Mouse (Mus musculus) heart, postnatal 4 days (tissue): ENCODE measurements around the gene Vmn1r165. TPM values are rescaled to one million over a fixed set of nuclear protein-coding genes. Genes with fewer than 3 reads are reported as not detected.
"Not testable (repeated sequence)": the region's sequence is repeated elsewhere in the genome, so short reads cannot be mapped to it uniquely, and the experiment has no call there.

Experiments used
- DNase-seq: peaks from one replicate; pipeline ENCODE4 v3.0.0; 2021
- total RNA-seq, 2 experiments: library from RNA; stranded (reverse); gene quantifications; 2 replicates each; pipeline ENCODE4 v1.2.3; 2021

The Vmn1r165 gene
- not detected for total RNA-seq

DNA sequence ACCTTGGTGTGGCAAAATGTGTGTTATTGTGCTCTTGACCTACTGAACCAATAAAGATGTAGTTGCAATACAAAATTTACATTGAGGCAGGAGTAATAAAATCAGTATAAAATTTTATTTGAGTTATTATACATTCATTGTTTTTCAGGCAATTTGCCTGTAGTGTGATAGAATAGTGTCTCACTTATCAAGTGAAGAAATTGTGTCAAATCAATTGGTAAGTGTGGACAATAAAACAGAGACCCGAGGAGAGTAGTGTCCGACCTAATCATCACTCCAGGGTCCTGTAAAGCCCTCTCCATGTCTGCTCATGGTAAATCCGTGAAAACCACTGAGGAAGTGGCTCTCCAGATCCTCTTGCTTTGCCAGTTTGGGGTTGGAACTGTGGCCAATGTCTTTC, at the start of gene Vmn1r165:
Gene Vmn1r165 (plus strand): TSS at position 301 of the 400 bp plus-strand sequence.
- DNase-seq: not testable (repeated sequence)

DNA sequence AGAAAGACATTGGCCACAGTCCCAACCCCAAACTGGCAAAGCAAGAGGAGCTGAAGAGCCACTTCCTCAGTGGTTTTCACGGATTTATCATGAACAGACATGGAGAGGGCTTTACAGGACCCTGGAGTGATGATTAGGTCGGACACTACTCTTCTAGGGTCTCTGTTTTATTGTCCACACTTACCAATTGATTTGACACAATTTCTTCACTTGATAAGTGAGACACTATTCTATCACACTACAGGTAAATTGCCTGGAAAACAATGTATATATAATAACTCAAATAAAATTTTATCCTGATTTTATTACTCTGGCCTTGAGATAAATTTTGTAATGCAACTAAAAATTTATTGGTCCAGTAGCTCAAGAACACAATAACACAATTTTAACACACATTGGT, 34.5 kb downstream of the Vmn1r165 start, which contains the start of gene Vmn1r166:
Gene Vmn1r166 (minus strand): TSS at position 101 of the 400 bp plus-strand sequence.
- not testable (repeated sequence) for DNase-seq

Other genes with a start within 250 kb of the Vmn1r165 start
- gene Gm4214, start 232.7 kb upstream of the Vmn1r165 start, total RNA-seq: not detected
- not detected for gene Gm4216, start 197.4 kb upstream of the Vmn1r165 start, total RNA-seq
- not detected for gene Vmn1r163, start 161.8 kb upstream of the Vmn1r165 start, total RNA-seq
- not detected for gene Gm8720, start 149.9 kb upstream of the Vmn1r165 start, total RNA-seq
- gene Gm10662, start 72.9 kb upstream of the Vmn1r165 start, total RNA-seq: not detected
- gene Vmn1r166, start 34.4 kb downstream of the Vmn1r165 start, total RNA-seq: not detected
- not detected for gene Gm6902, start 61.6 kb downstream of the Vmn1r165 start, total RNA-seq
- not detected for gene Nlrp4e, start 83.9 kb downstream of the Vmn1r165 start, total RNA-seq
- under 1 TPM in 1 of 2 experiments, not detected in 1; 0.07 TPM for gene Nlrp5, start 168.6 kb downstream of the Vmn1r165 start, total RNA-seq